Mouse (Mus musculus): Measurements from ENCODE around the gene Alg3. TPM values are rescaled to one million over a fixed set of nuclear protein-coding genes. Genes with fewer than 3 reads are reported as not detected.

Gene Alg3
- polyA plus RNA-seq (2015; fragmentation: Nextera tagmentation; extraction: Ambion mirVana) = 29.1 and 31.5 TPM in 2 replicates

DNA sequence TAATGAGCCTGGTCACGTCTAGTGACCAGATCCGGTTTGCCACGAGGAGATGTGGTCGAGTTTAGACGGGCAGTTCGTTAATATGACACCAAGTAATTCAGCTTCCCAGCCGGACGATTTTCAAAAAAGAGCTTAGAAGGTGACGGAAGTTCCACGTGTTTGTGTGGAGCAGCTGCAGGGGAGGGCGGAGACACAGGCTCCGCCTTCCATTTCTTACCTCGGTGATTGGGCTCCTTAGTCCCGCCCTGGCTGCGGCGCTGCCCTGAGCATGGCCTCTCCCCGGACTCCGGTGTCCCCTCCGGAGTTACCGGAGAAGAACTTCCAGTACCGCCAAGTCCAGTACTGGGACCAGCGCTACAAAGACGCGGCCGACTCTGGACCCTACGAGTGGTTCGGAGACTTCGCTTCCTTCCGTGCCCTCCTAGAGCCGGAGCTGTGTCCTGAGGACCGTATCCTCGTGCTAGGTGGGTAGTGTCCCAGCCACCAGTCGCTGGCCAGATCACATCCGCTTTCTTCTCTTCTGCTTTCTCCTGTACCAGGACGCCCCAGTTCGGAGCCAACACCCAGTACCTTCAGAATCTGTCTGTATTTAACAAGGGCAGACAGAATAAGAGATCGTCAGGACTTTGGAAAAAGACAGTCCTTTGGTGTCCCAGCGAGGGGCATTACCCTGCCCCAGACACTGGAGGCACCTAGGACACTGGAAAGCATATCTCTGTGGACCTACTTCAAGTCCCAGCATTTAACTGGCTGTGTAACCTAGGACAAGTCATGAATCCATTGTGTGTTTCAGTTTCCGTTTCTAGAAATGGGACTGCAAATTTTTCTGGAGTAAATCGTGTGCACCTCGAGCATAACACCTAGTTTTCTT, at the start of gene Alg3, which contains the start of the genes Eef1akmt4 and Gm49333:
TSS of gene Alg3 (minus strand) at position 379 of the 871 bp plus-strand sequence.
TSS of gene Eef1akmt4 (plus strand) at position 237 of the 871 bp plus-strand sequence.
TSS of gene Gm49333 (plus strand) at position 254 of the 871 bp plus-strand sequence.
- H3K4me3 ChIP-seq (ENCODE audit: low read length) = peak within 1 kb of the TSS; percentile 94
- H3K9me3 ChIP-seq (ENCODE audit: control insufficient read depth, low read length) = no peaks in the 10 kb centered on the region
- peak; percentile 99 for ATAC-seq (ENCODE audit: low read depth)
- peaks cover 5% of the 10 kb centered on the region; the same call in 1 of the 2 replicates for H3K36me3 ChIP-seq (ENCODE audit: control insufficient read depth, insufficient read depth, low read length)
- peaks cover 6% of the 10 kb centered on the region; the same call in 1 of the 2 replicates for H3K4me1 ChIP-seq (replicated peaks; ENCODE audit: control insufficient read depth, insufficient read depth, low read length)
- peak within 1 kb of the TSS; percentile 86 for H3K9ac ChIP-seq (ENCODE audit: low read length)
- H3K27ac ChIP-seq (ENCODE audit: low read length) = peak within 1 kb of the TSS; percentile 90
- 2% methylated on average over 41 of the region's 41 CpGs for WGBS
- H3K4me2 ChIP-seq (ENCODE audit: low read depth, low read length) = peak within 1 kb of the TSS; percentile 99
- H3K27me3 ChIP-seq (ENCODE audit: control insufficient read depth, insufficient read depth, low read depth, low read length) = no peaks in the 10 kb centered on the region

DNA sequence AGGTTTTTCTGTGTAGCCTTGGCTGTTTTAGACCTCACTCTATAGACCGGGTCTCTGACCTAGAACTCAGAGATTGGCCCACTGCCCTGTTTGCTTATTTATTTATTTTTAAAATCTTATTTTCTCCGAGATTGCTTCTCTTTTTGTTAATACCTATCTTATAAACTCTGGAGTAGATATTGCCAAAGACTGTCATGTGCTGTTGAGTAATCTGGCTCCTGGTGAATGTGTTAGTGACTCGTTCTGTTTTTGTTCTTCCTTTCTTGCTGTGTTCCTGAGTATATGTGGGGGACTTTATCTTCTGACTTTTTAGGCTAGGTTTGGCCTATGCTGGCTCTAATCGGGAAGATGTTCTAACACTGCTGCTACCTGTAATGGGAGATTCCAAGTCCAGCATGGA, 46.1 kb upstream of the Alg3 start:
- Histone ChIP-seq H3K4me3 (ENCODE audit: low read length) (no peak overlapping the region), H3K27ac (ENCODE audit: low read length) (no peak overlapping the region), H3K36me3 (ENCODE audit: control insufficient read depth, insufficient read depth, low read length) (peaks cover 70% of the 10 kb centered on the region), H3K9ac (ENCODE audit: low read length) (no peak overlapping the region), H3K27me3 (ENCODE audit: control insufficient read depth, insufficient read depth, low read depth, low read length) (no peaks in the 10 kb centered on the region), H3K4me1 (replicated peaks; ENCODE audit: control insufficient read depth, insufficient read depth, low read length) (peaks cover 4% of the 10 kb centered on the region; the same call in 1 of the 2 replicates), H3K9me3 (ENCODE audit: control insufficient read depth, low read length) (no peaks in the 10 kb centered on the region), H3K4me2 (ENCODE audit: low read depth, low read length) (no peak overlapping the region)
- 78% methylated on average over 4 of the region's 4 CpGs for WGBS
- no peak for ATAC-seq (ENCODE audit: low read depth)

DNA sequence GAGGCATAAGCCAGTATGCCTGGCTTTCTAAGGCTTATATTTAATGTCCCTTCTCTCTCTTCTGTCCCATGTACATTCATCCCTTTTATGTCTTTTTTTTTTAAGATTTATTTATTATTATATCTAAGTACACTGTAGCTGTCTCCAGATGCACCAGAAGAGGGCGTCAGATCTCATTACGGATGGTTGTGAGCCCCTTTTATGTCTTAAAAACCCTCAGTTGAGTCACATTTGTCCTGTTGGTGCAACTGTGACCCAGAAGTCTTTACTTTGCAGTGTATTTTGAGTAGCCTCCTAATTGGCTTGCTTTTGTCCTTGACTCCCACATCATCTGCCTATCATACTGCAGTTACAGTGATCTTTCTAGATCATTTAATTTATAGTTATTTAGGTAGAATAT, 41.8 kb upstream of the Alg3 start:
- no peak overlapping the region for H3K4me3 ChIP-seq (ENCODE audit: low read length)
- H3K4me1 ChIP-seq (replicated peaks; ENCODE audit: control insufficient read depth, insufficient read depth, low read length) = peaks cover 13% of the 10 kb centered on the region
- H3K36me3 ChIP-seq (ENCODE audit: control insufficient read depth, insufficient read depth, low read length) = peaks cover 38% of the 10 kb centered on the region
- no peak overlapping the region for H3K4me2 ChIP-seq (ENCODE audit: low read depth, low read length)
- H3K9me3 ChIP-seq (ENCODE audit: control insufficient read depth, low read length) = no peaks in the 10 kb centered on the region
- no peaks in the 10 kb centered on the region for H3K27me3 ChIP-seq (ENCODE audit: control insufficient read depth, insufficient read depth, low read depth, low read length)
- WGBS = 37% methylated on average over 2 of the region's 2 CpGs
- H3K27ac ChIP-seq (ENCODE audit: low read length) = no peak overlapping the region
- H3K9ac ChIP-seq (ENCODE audit: low read length) = no peak overlapping the region
- ATAC-seq (ENCODE audit: low read depth) = no peak

DNA sequence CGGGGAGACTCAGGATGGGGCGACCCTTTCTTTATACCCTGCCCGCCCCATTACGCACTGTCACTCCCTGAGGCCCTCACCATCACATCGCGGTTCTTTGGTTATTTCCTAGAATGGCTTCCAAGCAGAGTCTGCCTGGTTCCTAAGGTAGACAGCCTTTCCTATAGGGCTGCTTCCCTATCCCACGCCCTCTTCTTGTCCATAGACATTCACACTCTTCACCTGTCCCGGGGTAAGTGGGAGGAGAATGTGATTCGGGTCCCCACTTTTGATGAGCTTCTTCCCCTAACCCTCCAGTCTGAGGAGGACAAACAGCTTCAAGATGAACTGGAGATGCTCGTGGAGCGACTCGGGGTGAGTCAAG, 40.4 kb upstream of the Alg3 start:
- ATAC-seq (ENCODE audit: low read depth) = no peak; the same call in 1 of the 2 replicates
- Histone ChIP-seq H3K27ac (ENCODE audit: low read length) (0 out of 2 replicates have a peak overlapping the region, but pooled peaks have one; percentile 22), H3K4me3 (ENCODE audit: low read length) (peak overlapping the region; percentile 95), H3K9ac (ENCODE audit: low read length) (peak overlapping the region; percentile 96), H3K4me1 (replicated peaks; ENCODE audit: control insufficient read depth, insufficient read depth, low read length) (peaks cover 13% of the 10 kb centered on the region), H3K4me2 (ENCODE audit: low read depth, low read length) (peak overlapping the region; percentile 96), H3K27me3 (ENCODE audit: control insufficient read depth, insufficient read depth, low read depth, low read length) (no peaks in the 10 kb centered on the region), H3K9me3 (ENCODE audit: control insufficient read depth, low read length) (no peaks in the 10 kb centered on the region), H3K36me3 (ENCODE audit: control insufficient read depth, insufficient read depth, low read length) (peaks cover 26% of the 10 kb centered on the region)
- WGBS = 7% methylated on average over 12 of the region's 12 CpGs

DNA sequence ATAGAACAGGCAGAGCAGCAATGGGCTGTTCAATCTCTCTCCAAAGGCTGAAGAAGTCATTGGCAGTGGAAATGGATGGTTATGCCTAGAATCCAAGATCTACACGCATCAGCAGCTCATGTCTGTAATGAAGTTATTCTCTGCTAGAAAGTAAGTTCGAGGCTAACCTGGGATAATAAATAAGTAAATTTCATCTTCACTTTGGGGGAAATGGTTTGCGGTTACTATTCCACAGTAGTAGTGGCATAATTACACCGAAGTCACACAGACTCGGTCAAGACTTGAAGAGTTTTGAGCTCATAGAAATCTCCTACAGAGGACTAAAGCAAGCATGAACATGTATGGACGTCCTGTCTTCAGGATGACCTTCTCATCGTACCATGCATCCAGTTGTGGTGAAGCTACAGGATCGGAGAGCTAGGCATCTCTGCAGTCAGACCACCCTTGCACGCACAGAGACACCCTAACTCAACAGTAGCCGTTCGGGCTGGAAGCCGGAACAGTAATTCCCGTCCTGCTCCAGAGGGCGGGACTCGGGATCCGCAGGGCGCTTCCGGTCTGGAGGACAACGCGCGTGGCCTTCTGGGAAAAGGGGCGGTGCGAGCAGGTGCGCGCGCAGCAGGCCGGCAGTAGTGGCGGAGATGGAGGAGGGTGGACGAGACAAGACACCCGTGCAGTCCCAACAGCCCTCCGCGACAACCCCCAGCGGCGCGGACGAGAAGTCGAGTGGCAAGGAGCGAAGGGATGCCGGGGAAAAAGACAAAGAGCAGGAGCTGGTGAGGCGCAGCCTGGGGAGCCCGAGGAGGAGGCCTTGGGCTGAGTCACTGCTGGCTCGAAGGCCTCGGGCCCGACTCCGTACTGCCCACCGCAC, 39.8 kb upstream of the Alg3 start, which contains the start of gene Psmd2:
TSS of gene Psmd2 (plus strand) at position 577 of the 871 bp plus-strand sequence.
- peak within 1 kb of the TSS; percentile 58; the same call in 1 of the 2 replicates for H3K27ac ChIP-seq (ENCODE audit: low read length)
- 1% methylated on average over 45 of the region's 46 CpGs for WGBS
- peaks cover 20% of the 10 kb centered on the region for H3K36me3 ChIP-seq (ENCODE audit: control insufficient read depth, insufficient read depth, low read length)
- H3K4me3 ChIP-seq (ENCODE audit: low read length) = peak within 1 kb of the TSS; percentile 95
- no peaks in the 10 kb centered on the region for H3K27me3 ChIP-seq (ENCODE audit: control insufficient read depth, insufficient read depth, low read depth, low read length)
- H3K4me1 ChIP-seq (replicated peaks; ENCODE audit: control insufficient read depth, insufficient read depth, low read length) = peaks cover 13% of the 10 kb centered on the region
- H3K9ac ChIP-seq (ENCODE audit: low read length) = peak within 1 kb of the TSS; percentile 96
- H3K9me3 ChIP-seq (ENCODE audit: control insufficient read depth, low read length) = no peaks in the 10 kb centered on the region
- ATAC-seq (ENCODE audit: low read depth) = peak; percentile 98
- H3K4me2 ChIP-seq (ENCODE audit: low read depth, low read length) = peak within 1 kb of the TSS; percentile 96

DNA sequence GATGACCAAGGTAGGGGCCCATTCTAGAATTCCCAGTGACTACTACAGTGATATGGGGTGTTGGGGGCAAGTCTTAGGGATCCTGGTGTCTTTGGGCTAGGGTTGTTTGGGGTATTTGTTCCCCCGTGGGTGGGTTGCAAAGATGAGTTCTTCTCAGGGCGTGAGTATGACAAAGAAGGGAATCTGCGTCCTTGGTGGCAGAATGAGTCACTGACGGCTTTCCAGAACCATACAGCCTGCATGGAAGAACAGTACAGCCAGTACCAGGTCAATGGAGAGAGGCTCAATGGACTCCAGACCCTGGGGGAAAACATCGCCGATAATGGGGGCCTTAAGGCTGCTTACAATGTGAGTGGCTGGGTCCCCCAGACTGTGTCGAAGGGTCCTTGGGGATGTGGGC, 32.4 kb upstream of the Alg3 start:
- no peak overlapping the region for H3K27ac ChIP-seq (ENCODE audit: low read length)
- H3K36me3 ChIP-seq (ENCODE audit: control insufficient read depth, insufficient read depth, low read length) = no peaks in the 10 kb centered on the region
- ATAC-seq (ENCODE audit: low read depth) = no peak
- H3K9me3 ChIP-seq (ENCODE audit: control insufficient read depth, low read length) = no peaks in the 10 kb centered on the region
- H3K27me3 ChIP-seq (ENCODE audit: control insufficient read depth, insufficient read depth, low read depth, low read length) = no peaks in the 10 kb centered on the region
- no peak overlapping the region for H3K9ac ChIP-seq (ENCODE audit: low read length)
- no peaks in the 10 kb centered on the region for H3K4me1 ChIP-seq (replicated peaks; ENCODE audit: control insufficient read depth, insufficient read depth, low read length)
- H3K4me2 ChIP-seq (ENCODE audit: low read depth, low read length) = no peak overlapping the region
- 78% methylated on average over 7 of the region's 7 CpGs for WGBS
- H3K4me3 ChIP-seq (ENCODE audit: low read length) = no peak overlapping the region

DNA sequence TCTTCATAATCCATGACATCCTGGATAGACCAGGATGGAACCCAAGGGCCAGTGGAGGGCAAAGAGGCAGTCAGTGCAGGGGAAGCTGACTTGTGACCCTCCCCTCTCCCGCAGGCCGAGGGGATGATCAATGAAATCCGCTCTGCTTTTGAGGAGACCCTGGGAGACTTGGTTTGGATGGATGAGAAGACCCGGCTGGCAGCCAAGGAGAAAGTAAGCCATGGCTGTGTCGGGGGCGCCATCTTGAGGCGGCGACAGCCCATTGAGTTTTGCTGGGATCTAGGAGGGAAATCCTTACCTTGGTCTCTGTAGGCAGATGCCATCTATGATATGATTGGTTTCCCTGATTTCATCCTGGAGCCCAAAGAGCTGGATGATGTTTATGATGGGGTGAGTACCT, 30.6 kb upstream of the Alg3 start:
- H3K9me3 ChIP-seq (ENCODE audit: control insufficient read depth, low read length) = no peaks in the 10 kb centered on the region
- no peak overlapping the region for H3K4me2 ChIP-seq (ENCODE audit: low read depth, low read length)
- H3K4me1 ChIP-seq (replicated peaks; ENCODE audit: control insufficient read depth, insufficient read depth, low read length) = no peaks in the 10 kb centered on the region
- 3% methylated on average over 8 of the region's 8 CpGs for WGBS
- no peak overlapping the region for H3K9ac ChIP-seq (ENCODE audit: low read length)
- H3K36me3 ChIP-seq (ENCODE audit: control insufficient read depth, insufficient read depth, low read length) = no peaks in the 10 kb centered on the region
- H3K27ac ChIP-seq (ENCODE audit: low read length) = no peak overlapping the region
- no peak overlapping the region for H3K4me3 ChIP-seq (ENCODE audit: low read length)
- peak; percentile 36; the same call in 1 of the 2 replicates for ATAC-seq (ENCODE audit: low read depth)
- no peaks in the 10 kb centered on the region for H3K27me3 ChIP-seq (ENCODE audit: control insufficient read depth, insufficient read depth, low read depth, low read length)

DNA sequence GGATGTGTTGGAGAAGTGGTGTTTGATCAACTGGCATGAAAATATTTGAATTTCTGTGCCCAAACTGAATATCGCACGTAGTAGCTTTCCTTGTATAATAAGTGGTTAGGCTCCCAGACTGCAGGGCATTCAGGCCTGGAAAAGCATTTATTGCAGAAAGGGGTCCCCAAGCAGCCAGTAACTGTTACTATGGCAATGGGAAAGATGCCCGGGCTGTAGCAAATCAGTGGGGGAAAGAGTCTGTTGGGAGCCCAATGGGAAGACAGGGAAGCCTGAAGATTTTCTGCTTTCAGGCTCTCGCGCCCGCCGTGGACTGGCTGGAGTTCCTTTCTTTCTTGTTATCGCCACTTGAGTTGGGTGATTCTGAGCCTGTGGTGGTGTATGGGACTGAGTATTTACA, 26.8 kb upstream of the Alg3 start:
- no peaks in the 10 kb centered on the region for H3K27me3 ChIP-seq (ENCODE audit: control insufficient read depth, insufficient read depth, low read depth, low read length)
- no peaks in the 10 kb centered on the region for H3K36me3 ChIP-seq (ENCODE audit: control insufficient read depth, insufficient read depth, low read length)
- H3K4me1 ChIP-seq (replicated peaks; ENCODE audit: control insufficient read depth, insufficient read depth, low read length) = no peaks in the 10 kb centered on the region
- no peak overlapping the region for H3K27ac ChIP-seq (ENCODE audit: low read length)
- no peak overlapping the region for H3K9ac ChIP-seq (ENCODE audit: low read length)
- H3K9me3 ChIP-seq (ENCODE audit: control insufficient read depth, low read length) = no peaks in the 10 kb centered on the region
- no peak overlapping the region for H3K4me2 ChIP-seq (ENCODE audit: low read depth, low read length)
- ATAC-seq (ENCODE audit: low read depth) = no peak
- no peak overlapping the region for H3K4me3 ChIP-seq (ENCODE audit: low read length)
- 64% methylated on average over 8 of the region's 8 CpGs for WGBS

DNA sequence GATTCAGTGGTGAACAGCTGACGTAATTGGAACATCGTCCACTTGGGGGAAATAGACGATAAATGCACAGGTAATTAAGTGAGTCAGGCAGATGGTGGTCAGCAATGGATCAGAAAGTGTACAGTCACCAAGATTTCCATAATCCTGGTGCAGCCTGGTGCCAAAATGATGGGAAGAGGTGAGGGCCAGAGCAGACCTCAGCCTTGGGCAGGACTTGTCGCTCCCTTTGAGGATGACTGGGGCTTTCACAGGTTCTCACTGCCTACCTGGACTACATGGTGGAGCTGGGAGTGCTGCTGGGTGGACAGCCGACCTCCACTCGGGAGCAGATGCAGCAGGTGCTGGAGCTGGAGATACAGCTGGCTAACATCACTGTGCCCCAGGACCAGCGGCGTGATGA, 25.9 kb upstream of the Alg3 start:
- 66% methylated on average over 8 of the region's 8 CpGs for WGBS
- no peaks in the 10 kb centered on the region for H3K36me3 ChIP-seq (ENCODE audit: control insufficient read depth, insufficient read depth, low read length)
- no peaks in the 10 kb centered on the region for H3K4me1 ChIP-seq (replicated peaks; ENCODE audit: control insufficient read depth, insufficient read depth, low read length)
- H3K27me3 ChIP-seq (ENCODE audit: control insufficient read depth, insufficient read depth, low read depth, low read length) = no peaks in the 10 kb centered on the region
- no peak overlapping the region for H3K9ac ChIP-seq (ENCODE audit: low read length)
- H3K9me3 ChIP-seq (ENCODE audit: control insufficient read depth, low read length) = no peaks in the 10 kb centered on the region
- no peak overlapping the region for H3K27ac ChIP-seq (ENCODE audit: low read length)
- H3K4me3 ChIP-seq (ENCODE audit: low read length) = no peak overlapping the region
- no peak overlapping the region for H3K4me2 ChIP-seq (ENCODE audit: low read depth, low read length)
- no peak for ATAC-seq (ENCODE audit: low read depth)
